In genomic region chr3:100318357-100318756, GRCm38 (mm10) we compare ENCODE assay signal across 25 mouse cellular contexts.
"Had no signal": no experiment of that assay in that cellular context is flagged by ENCODE, and none has a peak within 500 bp of the region (broad histone marks: within the 10 kb centered on the region; RNA-seq: fewer than 3 reads in every experiment).

No protein-coding gene starts in this region.

- H3K36me3 ChIP-seq: embryonic facial prominence, embryonic 10.5 days; embryonic facial prominence, embryonic 12.5 days; embryonic facial prominence, embryonic 13.5 days; embryonic facial prominence, embryonic 15.5 days; forebrain, embryonic 10.5 days; forebrain, embryonic 12.5 days; forebrain, embryonic 15.5 days had no signal

- H3K9ac ChIP-seq: embryonic facial prominence, embryonic 12.5 days; embryonic facial prominence, embryonic 13.5 days; embryonic facial prominence, embryonic 15.5 days; forebrain, embryonic 12.5 days; forebrain, embryonic 13.5 days; forebrain, embryonic 15.5 days; forebrain, postnatal 0 days had no signal

- H3K4me3 ChIP-seq: embryonic facial prominence, embryonic 10.5 days; embryonic facial prominence, embryonic 12.5 days; embryonic facial prominence, embryonic 13.5 days; embryonic facial prominence, embryonic 15.5 days; erythroblast, embryonic 14.5 days; forebrain, embryonic 10.5 days; forebrain, embryonic 12.5 days; forebrain, embryonic 13.5 days; forebrain, embryonic 15.5 days; gastrocnemius, adult 2 months; heart, adult 2 months had no signal

- H3K4me1 ChIP-seq: embryonic facial prominence, embryonic 10.5 days; embryonic facial prominence, embryonic 12.5 days; forebrain, embryonic 10.5 days; forebrain, embryonic 12.5 days; forebrain, embryonic 13.5 days; forebrain, embryonic 15.5 days had no signal

- DNase-seq: cerebellum, adult 9-10 months; cerebellum, adult 9-11 months; cerebellum, postnatal 10 days; cerebellum, postnatal 14 days; cerebellum, postnatal 25 days; cerebellum, postnatal 36 days; embryo, embryonic 11 days; forebrain, postnatal 0 days; gastrocnemius, adult 2 months; gastrocnemius, postnatal 10 days; gastrocnemius, postnatal 14 days; gastrocnemius, postnatal 25 days; gastrocnemius, postnatal 36 days; heart, adult 11 months; heart, adult 18-20 months; heart, adult 2 months had no signal

- H3K27ac ChIP-seq: embryonic facial prominence, embryonic 10.5 days; embryonic facial prominence, embryonic 12.5 days; embryonic facial prominence, embryonic 13.5 days; embryonic facial prominence, embryonic 15.5 days; forebrain, embryonic 10.5 days; forebrain, embryonic 12.5 days; forebrain, embryonic 13.5 days; forebrain, embryonic 15.5 days; gastrocnemius, adult 2 months; heart, adult 2 months had no signal

- H3K27me3 ChIP-seq: embryonic facial prominence, embryonic 12.5 days; embryonic facial prominence, embryonic 13.5 days; embryonic facial prominence, embryonic 15.5 days; forebrain, embryonic 12.5 days; forebrain, embryonic 13.5 days; forebrain, embryonic 15.5 days had no signal

- H3K9me3 ChIP-seq: embryonic facial prominence, embryonic 10.5 days; embryonic facial prominence, embryonic 12.5 days; embryonic facial prominence, embryonic 13.5 days; embryonic facial prominence, embryonic 15.5 days; forebrain, embryonic 12.5 days; forebrain, embryonic 13.5 days; forebrain, embryonic 15.5 days had no signal

- H3K4me2 ChIP-seq: embryonic facial prominence, embryonic 12.5 days; embryonic facial prominence, embryonic 13.5 days; embryonic facial prominence, embryonic 15.5 days; forebrain, embryonic 12.5 days; forebrain, embryonic 13.5 days; forebrain, embryonic 15.5 days had no signal
